Mouse (Mus musculus): ENCODE results near the gene Magi2.
A peak's percentile ranks its signal among the peaks of the same experiment; 100 is the strongest.

The Magi2 gene

GRCm38 (mm10) chr5:19717296-19717695 is 490.5 kb downstream of the Magi2 start:
- ATAC-seq (ENCODE audit: insufficient number of reproducible peaks, low FRiP score, low TSS enrichment) = no peak

GRCm38 (mm10) chr5:19726277-19726676 is 499.4 kb downstream of the Magi2 start:
- ATAC-seq (ENCODE audit: insufficient number of reproducible peaks, low FRiP score, low TSS enrichment) = no peak

- ATAC-seq (ENCODE audit: insufficient number of reproducible peaks, low FRiP score, low TSS enrichment) = no peak
Observed at GRCm38 (mm10) chr5:19745376-19745775, 518.5 kb downstream of the Magi2 start.

- no peak for ATAC-seq (ENCODE audit: insufficient number of reproducible peaks, low FRiP score, low TSS enrichment)
Observed at GRCm38 (mm10) chr5:19745916-19746315, 519.1 kb downstream of the Magi2 start.

- ATAC-seq (ENCODE audit: insufficient number of reproducible peaks, low FRiP score, low TSS enrichment) = no peak
Observed at GRCm38 (mm10) chr5:19746865-19747514, 520.2 kb downstream of the Magi2 start.

GRCm38 (mm10) chr5:19747631-19748030 is 520.8 kb downstream of the Magi2 start:
- no peak for ATAC-seq (ENCODE audit: insufficient number of reproducible peaks, low FRiP score, low TSS enrichment)

GRCm38 (mm10) chr5:19779224-19779623 is 552.4 kb downstream of the Magi2 start:
- ATAC-seq (ENCODE audit: insufficient number of reproducible peaks, low FRiP score, low TSS enrichment) = no peak

- ATAC-seq (ENCODE audit: insufficient number of reproducible peaks, low FRiP score, low TSS enrichment) = no peak
Observed at GRCm38 (mm10) chr5:19780076-19780475, 553.2 kb downstream of the Magi2 start.

GRCm38 (mm10) chr5:19785320-19785719 is 558.5 kb downstream of the Magi2 start:
- ATAC-seq (ENCODE audit: insufficient number of reproducible peaks, low FRiP score, low TSS enrichment) = no peak

- peak; percentile 40; the same call in 1 of the 2 replicates for ATAC-seq (ENCODE audit: insufficient number of reproducible peaks, low FRiP score, low TSS enrichment)
Observed at GRCm38 (mm10) chr5:19787522-19788144, 560.8 kb downstream of the Magi2 start.

- no peak for ATAC-seq (ENCODE audit: insufficient number of reproducible peaks, low FRiP score, low TSS enrichment)
Observed at GRCm38 (mm10) chr5:19803052-19803769, 576.4 kb downstream of the Magi2 start.

- no peak for ATAC-seq (ENCODE audit: insufficient number of reproducible peaks, low FRiP score, low TSS enrichment)
Observed at GRCm38 (mm10) chr5:19822502-19822901, 595.7 kb downstream of the Magi2 start.

- no peak for ATAC-seq (ENCODE audit: insufficient number of reproducible peaks, low FRiP score, low TSS enrichment)
Observed at GRCm38 (mm10) chr5:19825943-19826342, 599.1 kb downstream of the Magi2 start.

- ATAC-seq (ENCODE audit: insufficient number of reproducible peaks, low FRiP score, low TSS enrichment) = no peak
Observed at GRCm38 (mm10) chr5:19829341-19829740, 602.5 kb downstream of the Magi2 start.

- no peak for ATAC-seq (ENCODE audit: insufficient number of reproducible peaks, low FRiP score, low TSS enrichment)
Observed at GRCm38 (mm10) chr5:19862854-19863253, 636.0 kb downstream of the Magi2 start.

GRCm38 (mm10) chr5:19870406-19870805 is 643.6 kb downstream of the Magi2 start:
- ATAC-seq (ENCODE audit: insufficient number of reproducible peaks, low FRiP score, low TSS enrichment) = no peak

GRCm38 (mm10) chr5:19891693-19892092 is 664.9 kb downstream of the Magi2 start:
- ATAC-seq (ENCODE audit: insufficient number of reproducible peaks, low FRiP score, low TSS enrichment) = no peak

GRCm38 (mm10) chr5:19895893-19896292 is 669.1 kb downstream of the Magi2 start:
- ATAC-seq (ENCODE audit: insufficient number of reproducible peaks, low FRiP score, low TSS enrichment) = no peak

GRCm38 (mm10) chr5:19901625-19902024 is 674.8 kb downstream of the Magi2 start:
- ATAC-seq (ENCODE audit: insufficient number of reproducible peaks, low FRiP score, low TSS enrichment) = no peak

GRCm38 (mm10) chr5:19906636-19907035 is 679.8 kb downstream of the Magi2 start:
- ATAC-seq (ENCODE audit: insufficient number of reproducible peaks, low FRiP score, low TSS enrichment) = no peak

GRCm38 (mm10) chr5:19907381-19907982 is 680.6 kb downstream of the Magi2 start:
- ATAC-seq (ENCODE audit: insufficient number of reproducible peaks, low FRiP score, low TSS enrichment) = peak; percentile 74
